Mouse (Mus musculus): ENCODE data around the gene Tufm.

GRCm38 (mm10) chr7:126449991-126450390 lies 37.2 kb upstream of the Tufm start:
- TF ChIP-seq CTCF (IDR thresholded peaks at IDR 0.05; ENCODE audit: insufficient read depth, low read depth, low read length) (no peak), POLR2A (IDR thresholded peaks at IDR 0.05; ENCODE audit: insufficient read depth, low read depth, low read length) (no peak)
